Mouse (Mus musculus) forebrain, embryonic 13.5 days (tissue): Measurements from ENCODE around the gene Gm10491. TPM values are rescaled to one million over a fixed set of nuclear protein-coding genes. Genes with fewer than 3 reads are reported as not detected.

Experiments used
- ATAC-seq: fragments of 200-750 bp; cut with Nextera tagmentation; 2 replicates; pipeline ENCODE4 v1.8.0; 2017
- H3K27ac ChIP-seq: fragments of 300-500 bp; sonication (generic); 2 replicates; pipeline ENCODE4 v1.5.1; 2015; ENCODE audit warnings: inconsistent platforms, mild to moderate bottlenecking, moderate library complexity
- H3K27me3 ChIP-seq: fragments of 300-500 bp; sonication (generic); 2 replicates; pipeline ENCODE4 v1.6.1; 2015; ENCODE audit warnings: mild to moderate bottlenecking, inconsistent platforms
- H3K36me3 ChIP-seq: fragments of 300-500 bp; sonication (generic); 2 replicates; pipeline ENCODE4 v1.6.1; 2015; ENCODE audit warnings: mild to moderate bottlenecking, inconsistent platforms; ENCODE audit not compliant: poor library complexity, severe bottlenecking
- H3K4me1 ChIP-seq: fragments of 300-500 bp; sonication (generic); 2 replicates; pipeline ENCODE4 v1.6.1; 2015; ENCODE audit warnings: inconsistent platforms
- H3K4me2 ChIP-seq: fragments of 300-500 bp; sonication (generic); 2 replicates; pipeline ENCODE4 v1.6.1; 2015; ENCODE audit warnings: inconsistent platforms, mild to moderate bottlenecking, moderate library complexity
- H3K4me3 ChIP-seq: fragments of 300-500 bp; sonication (generic); 2 replicates; pipeline ENCODE4 v1.5.1; 2015; ENCODE audit warnings: mild to moderate bottlenecking, inconsistent platforms
- H3K9ac ChIP-seq: fragments of 300-500 bp; sonication (generic); 2 replicates; pipeline ENCODE4 v1.6.1; 2015; ENCODE audit warnings: mild to moderate bottlenecking, inconsistent platforms
- H3K9me3 ChIP-seq: fragments of 300-500 bp; sonication (generic); replicated peaks from 2 replicates; pipeline ENCODE4 v1.6.1; 2016; ENCODE audit warnings: inconsistent platforms
- WGBS: fragments of 180-500 bp; shearing (Covaris S2); methylation state at CpG from one replicate; pipeline ENCODE4 v1.1.7; 2015; 5-methylcytosine and 5-hydroxymethylcytosine counted together
- polyA plus RNA-seq: library from polyadenylated mRNA; unstranded; fragments of >200 nt; fragmentation: Nextera tagmentation; extraction: Ambion mirVana; gene quantifications from 2 replicates; pipeline ENCODE4 v1.2.1, GENCODE M21; 2015

Gene Gm10491
- polyA plus RNA-seq, 1 experiment from 2014 or later, result not detected

- peaks cover 10% of the 10 kb centered on the region; the same call in 1 of the 2 replicates for H3K4me1 ChIP-seq
- WGBS, result 14% methylated on average over 31 of the region's 38 CpGs
These were observed 29.6 kb downstream of the Gm10491 start, which contains the start of gene Pim2 for GRCm38 (mm10) chrX:7878007-7878419. Gene Pim2, plus strand, starts transcription at chrX:7878262.

GRCm38 (mm10) chrX:7869826-7870225, 37.8 kb downstream of the Gm10491 start:
- H3K4me1 ChIP-seq, result peaks cover 8% of the 10 kb centered on the region; the same call in 1 of the 2 replicates
- H3K9me3 ChIP-seq, result 0 out of 2 replicates have a peak, but pooled peaks cover 3% of the 10 kb centered on the region
- H3K36me3 ChIP-seq, result peaks cover 41% of the 10 kb centered on the region
- WGBS, result 20% methylated on average over 3 of the region's 3 CpGs
- H3K4me2 ChIP-seq, result no peak overlapping the region
- ATAC-seq, result no peak
- no peak overlapping the region for H3K4me3 ChIP-seq
- H3K9ac ChIP-seq, result no peak overlapping the region
- no peaks in the 10 kb centered on the region for H3K27me3 ChIP-seq
- H3K27ac ChIP-seq, result no peak overlapping the region

More at GRCm38 (mm10) chrX:7878007-7878419, 29.6 kb downstream of the Gm10491 start, which contains the start of gene Pim2:
- peak within 1 kb of the TSS; percentile 68 for H3K9ac ChIP-seq
- no peaks in the 10 kb centered on the region for H3K27me3 ChIP-seq
- H3K4me2 ChIP-seq, result peak within 1 kb of the TSS; percentile 85
- peak within 1 kb of the TSS; percentile 49 for H3K4me3 ChIP-seq
- ATAC-seq, result peak; percentile 93
- peaks cover 19% of the 10 kb centered on the region for H3K36me3 ChIP-seq
- H3K9me3 ChIP-seq, result no peaks in the 10 kb centered on the region
- no peak within 1 kb of the TSS; the same call in 1 of the 2 replicates for H3K27ac ChIP-seq

- no peak overlapping the region for H3K9ac ChIP-seq
- no peaks in the 10 kb centered on the region for H3K27me3 ChIP-seq
- H3K27ac ChIP-seq, result no peak overlapping the region
- no peak overlapping the region for H3K4me3 ChIP-seq
- peaks cover 8% of the 10 kb centered on the region; the same call in 1 of the 2 replicates for H3K4me1 ChIP-seq
- 0 out of 2 replicates have a peak, but pooled peaks cover 3% of the 10 kb centered on the region for H3K9me3 ChIP-seq
- H3K4me2 ChIP-seq, result no peak overlapping the region
- WGBS, result 27% methylated on average over 2 of the region's 2 CpGs
- H3K36me3 ChIP-seq, result peaks cover 28% of the 10 kb centered on the region
- ATAC-seq, result no peak
These were observed 39.1 kb downstream of the Gm10491 start for GRCm38 (mm10) chrX:7868506-7868905.

DNA sequence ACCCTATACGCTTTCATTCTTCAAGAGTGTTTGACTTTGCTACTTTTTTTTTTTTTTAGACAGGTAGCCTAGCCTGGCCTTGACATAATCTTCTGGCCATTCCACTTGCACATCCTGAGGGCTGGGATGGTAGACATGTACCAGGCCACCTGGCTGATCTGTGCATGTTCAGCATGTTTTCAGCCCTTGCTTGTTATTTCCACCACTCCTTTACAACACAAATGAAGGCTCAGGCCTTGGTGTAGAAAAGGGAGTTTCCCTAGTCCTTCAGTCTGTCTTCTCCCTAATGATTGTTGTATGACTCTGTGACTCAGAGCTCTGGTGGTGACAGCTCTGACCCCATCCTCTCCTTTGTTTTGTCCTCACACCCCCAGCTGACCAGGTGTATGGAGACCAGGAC, 40.5 kb downstream of the Gm10491 start:
- H3K4me1 ChIP-seq, result peaks cover 8% of the 10 kb centered on the region; the same call in 1 of the 2 replicates
- no peaks in the 10 kb centered on the region for H3K9me3 ChIP-seq
- ATAC-seq, result no peak
- peaks cover 18% of the 10 kb centered on the region for H3K36me3 ChIP-seq
- no peaks in the 10 kb centered on the region for H3K27me3 ChIP-seq
- no peak overlapping the region for H3K4me2 ChIP-seq
- WGBS, result 95% methylated on average over 1 of the region's 1 CpGs
- H3K27ac ChIP-seq, result no peak overlapping the region
- H3K4me3 ChIP-seq, result no peak overlapping the region
- no peak overlapping the region for H3K9ac ChIP-seq

DNA sequence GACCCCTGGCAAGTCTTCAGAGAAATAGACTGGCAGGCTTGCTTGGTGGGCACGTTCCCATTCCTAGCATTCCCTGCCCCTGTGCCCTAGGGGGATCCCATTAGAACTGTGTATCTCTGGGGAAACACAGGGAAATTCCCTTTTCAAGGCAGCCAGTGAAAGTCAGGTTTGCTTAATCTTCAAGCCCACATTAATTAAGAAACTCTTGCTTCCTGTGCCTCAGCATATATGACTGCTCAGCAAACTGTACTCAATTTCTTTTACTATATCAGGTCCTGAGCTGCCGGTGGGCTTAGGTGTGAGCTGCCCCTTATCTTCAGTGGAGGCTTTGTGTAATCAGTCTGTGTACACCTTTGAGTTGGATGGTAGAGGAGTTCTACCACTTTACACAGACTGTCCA, 41.8 kb downstream of the Gm10491 start:
- H3K9ac ChIP-seq, result no peak overlapping the region
- H3K9me3 ChIP-seq, result no peaks in the 10 kb centered on the region
- peaks cover 8% of the 10 kb centered on the region; the same call in 1 of the 2 replicates for H3K4me1 ChIP-seq
- no peaks in the 10 kb centered on the region for H3K27me3 ChIP-seq
- ATAC-seq, result no peak
- no peak overlapping the region for H3K4me3 ChIP-seq
- peaks cover 14% of the 10 kb centered on the region; the same call in 1 of the 2 replicates for H3K36me3 ChIP-seq
- no peak overlapping the region for H3K4me2 ChIP-seq
- 66% methylated on average over 2 of the region's 2 CpGs for WGBS
- H3K27ac ChIP-seq, result no peak overlapping the region

GRCm38 (mm10) chrX:7865343-7865742, 42.3 kb downstream of the Gm10491 start:
- Histone ChIP-seq H3K4me2 (no peak overlapping the region), H3K4me1 (peaks cover 8% of the 10 kb centered on the region; the same call in 1 of the 2 replicates), H3K27me3 (no peaks in the 10 kb centered on the region), H3K27ac (no peak overlapping the region), H3K36me3 (peaks cover 14% of the 10 kb centered on the region; the same call in 1 of the 2 replicates), H3K9ac (no peak overlapping the region), H3K4me3 (no peak overlapping the region), H3K9me3 (no peaks in the 10 kb centered on the region)
- WGBS, result 74% methylated on average over 2 of the region's 2 CpGs
- ATAC-seq, result no peak

GRCm38 (mm10) chrX:7864551-7864950, 43.1 kb downstream of the Gm10491 start:
- Histone ChIP-seq H3K4me1 (peaks cover 1% of the 10 kb centered on the region; the same call in 1 of the 2 replicates), H3K27ac (no peak overlapping the region), H3K36me3 (peaks cover 14% of the 10 kb centered on the region; the same call in 1 of the 2 replicates), H3K9me3 (no peaks in the 10 kb centered on the region), H3K27me3 (no peaks in the 10 kb centered on the region), H3K4me3 (no peak overlapping the region), H3K9ac (no peak overlapping the region), H3K4me2 (no peak overlapping the region)
- 79% methylated on average over 3 of the region's 3 CpGs for WGBS
- ATAC-seq, result no peak

GRCm38 (mm10) chrX:7863181-7863580, 44.5 kb downstream of the Gm10491 start:
- no peak overlapping the region for H3K4me2 ChIP-seq
- no peak overlapping the region for H3K4me3 ChIP-seq
- no peak for ATAC-seq
- WGBS, result 88% methylated on average over 1 of the region's 1 CpGs
- no peaks in the 10 kb centered on the region for H3K27me3 ChIP-seq
- no peak overlapping the region for H3K27ac ChIP-seq
- peaks cover 14% of the 10 kb centered on the region; the same call in 1 of the 2 replicates for H3K36me3 ChIP-seq
- no peak overlapping the region for H3K9ac ChIP-seq
- no peaks in the 10 kb centered on the region for H3K9me3 ChIP-seq
- H3K4me1 ChIP-seq, result no peaks in the 10 kb centered on the region

GRCm38 (mm10) chrX:7859191-7859753, 48.4 kb downstream of the Gm10491 start:
- Histone ChIP-seq H3K27ac (no peak overlapping the region), H3K9me3 (no peaks in the 10 kb centered on the region), H3K4me2 (no peak overlapping the region), H3K27me3 (no peaks in the 10 kb centered on the region), H3K9ac (no peak overlapping the region), H3K4me1 (no peaks in the 10 kb centered on the region), H3K36me3 (0 out of 2 replicates have a peak, but pooled peaks cover 5% of the 10 kb centered on the region), H3K4me3 (no peak overlapping the region)
- 75% methylated on average over 3 of the region's 3 CpGs for WGBS
- no peak for ATAC-seq

Other genes with a start within 250 kb of the Gm10491 start
- 45.7 and 50.5 TPM in 2 replicates for gene Plp2, start 236.4 kb downstream of the Gm10491 start, polyA plus RNA-seq
- 0.06 and 0.09 TPM in 2 replicates for gene Magix, start 226.6 kb downstream of the Gm10491 start, polyA plus RNA-seq
- gene Gpkow, start 210.7 kb downstream of the Gm10491 start, polyA plus RNA-seq, result 44.1 and 47.7 TPM in 2 replicates
- gene Wdr45, start 193.5 kb downstream of the Gm10491 start, polyA plus RNA-seq, result 29.0 and 33.6 TPM in 2 replicates
- gene Gm45208, start 185.6 kb downstream of the Gm10491 start, polyA plus RNA-seq, result 0.53 and 0.67 TPM in 2 replicates
- gene Praf2, start 179.4 kb downstream of the Gm10491 start, polyA plus RNA-seq, result 91.9 and 93.3 TPM in 2 replicates
- gene Ccdc120, start 156.9 kb downstream of the Gm10491 start, polyA plus RNA-seq, result 30.4 and 33.8 TPM in 2 replicates
- 20.0 and 23.8 TPM in 2 replicates for gene Tfe3, start 145.3 kb downstream of the Gm10491 start, polyA plus RNA-seq
- 71.6 and 82.6 TPM in 2 replicates for gene Gripap1, start 118.1 kb downstream of the Gm10491 start, polyA plus RNA-seq
- 1.1 and 1.4 TPM in 2 replicates for gene Kcnd1, start 85.5 kb downstream of the Gm10491 start, polyA plus RNA-seq
- 43.9 and 44.9 TPM in 2 replicates for gene Otud5, start 66.5 kb downstream of the Gm10491 start, polyA plus RNA-seq
- gene Pim2, start 29.6 kb downstream of the Gm10491 start, polyA plus RNA-seq, result 13.0 and 13.3 TPM in 2 replicates
- 29.7 and 36.6 TPM in 2 replicates for gene Slc35a2, start 23.8 kb downstream of the Gm10491 start, polyA plus RNA-seq
- 202 and 206 TPM in 2 replicates for gene Pqbp1, start 8.6 kb downstream of the Gm10491 start, polyA plus RNA-seq
- 168 and 193 TPM in 2 replicates for gene Timm17b, start 8.5 kb downstream of the Gm10491 start, polyA plus RNA-seq
- not detected in 2 replicates for gene Gm10490, start 1.7 kb upstream of the Gm10491 start, polyA plus RNA-seq
- 82.1 and 83.8 TPM in 2 replicates for gene Pcsk1n, start 12.0 kb upstream of the Gm10491 start, polyA plus RNA-seq
- gene Eras, start 20.8 kb upstream of the Gm10491 start, polyA plus RNA-seq, result not detected in 2 replicates
- gene Hdac6, start 40.1 kb upstream of the Gm10491 start, polyA plus RNA-seq, result 53.5 and 64.8 TPM in 2 replicates
- 0.26 and 0.39 TPM in 2 replicates for gene Gata1, start 70.2 kb upstream of the Gm10491 start, polyA plus RNA-seq
- not detected in 2 replicates for gene Glod5, start 110.7 kb upstream of the Gm10491 start, polyA plus RNA-seq
- gene Suv39h1, start 166.9 kb upstream of the Gm10491 start, polyA plus RNA-seq, result 62.3 and 72.1 TPM in 2 replicates
- 0.10 TPM in 1 of 2 replicates, not detected in the other for gene Was, start 182.7 kb upstream of the Gm10491 start, polyA plus RNA-seq
- gene Wdr13, start 225.1 kb upstream of the Gm10491 start, polyA plus RNA-seq, result 36.2 and 43.6 TPM in 2 replicates
- 483 and 515 TPM in 2 replicates for gene Rbm3, start 238.0 kb upstream of the Gm10491 start, polyA plus RNA-seq